Mouse (Mus musculus): ENCODE results near the gene Psd. TPM values are rescaled to one million over a fixed set of nuclear protein-coding genes. Genes with fewer than 3 reads are reported as not detected.

Gene Psd
- 653 and 659 TPM in 2 replicates for polyA plus RNA-seq (2012; rRNA removed)

DNA sequence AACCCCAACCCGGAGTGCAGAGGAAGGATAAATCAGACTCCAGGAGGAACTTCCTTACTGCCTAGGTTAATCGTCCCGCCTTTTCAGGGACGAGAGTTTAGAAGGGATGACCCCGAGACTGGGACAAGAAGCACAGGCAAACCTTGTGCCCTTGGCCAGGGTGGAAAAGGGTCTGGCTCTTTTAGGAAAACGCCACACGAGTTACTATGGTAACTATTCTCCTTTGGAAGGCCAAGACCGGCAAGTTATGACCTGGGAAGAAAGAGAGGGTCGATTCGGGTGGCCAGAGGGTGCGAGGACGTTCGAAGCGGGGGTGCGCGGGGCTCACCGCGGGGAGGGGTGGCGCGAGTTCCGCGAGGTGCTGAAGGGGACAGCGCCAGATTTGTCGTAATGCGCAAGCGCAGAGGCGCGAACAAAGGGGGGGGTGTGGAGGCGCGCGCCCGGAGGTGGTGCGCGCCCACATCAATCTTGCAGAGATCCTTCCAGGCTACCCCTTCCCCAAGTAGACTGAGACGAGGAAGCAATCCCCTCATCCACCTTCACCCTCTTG is at the start of gene Psd:
Gene Psd, minus strand, starts transcription at position 401 of the 550 bp plus-strand sequence.
- peak in 1 of 2 experiments; percentile 75 for DNase-seq (ENCODE audit: extremely low spot score in 1 of 2, low spot score in 1 of 2)

- DNase-seq (ENCODE audit: extremely low spot score in 1 of 2, low spot score in 1 of 2) = no peak
Measured at GRCm38 (mm10) chr19:46375891-46376290, 48.9 kb upstream of the Psd start.

DNA sequence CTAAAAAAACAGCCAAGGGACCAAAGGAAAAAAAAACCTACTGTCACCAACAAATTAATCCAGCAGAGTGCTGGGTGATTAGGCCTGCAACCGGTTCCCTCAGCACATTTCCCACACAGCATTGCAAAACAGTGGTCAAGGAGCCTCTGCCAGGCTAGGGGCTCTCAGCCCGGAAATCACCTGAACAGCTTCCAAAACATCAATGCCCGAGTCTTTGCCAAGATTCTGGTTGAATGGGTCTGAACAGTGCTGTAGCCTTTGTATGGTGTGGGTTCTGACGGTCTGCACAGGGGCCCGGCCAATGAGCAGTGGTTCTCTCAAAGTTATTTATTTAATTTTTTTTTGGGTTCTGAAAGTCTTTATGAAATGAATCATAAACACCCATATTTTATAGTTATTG is 48.5 kb upstream of the Psd start:
- DNase-seq (ENCODE audit: extremely low spot score in 1 of 2, low spot score in 1 of 2) = peak in 1 of 2 experiments; percentile 59

DNA sequence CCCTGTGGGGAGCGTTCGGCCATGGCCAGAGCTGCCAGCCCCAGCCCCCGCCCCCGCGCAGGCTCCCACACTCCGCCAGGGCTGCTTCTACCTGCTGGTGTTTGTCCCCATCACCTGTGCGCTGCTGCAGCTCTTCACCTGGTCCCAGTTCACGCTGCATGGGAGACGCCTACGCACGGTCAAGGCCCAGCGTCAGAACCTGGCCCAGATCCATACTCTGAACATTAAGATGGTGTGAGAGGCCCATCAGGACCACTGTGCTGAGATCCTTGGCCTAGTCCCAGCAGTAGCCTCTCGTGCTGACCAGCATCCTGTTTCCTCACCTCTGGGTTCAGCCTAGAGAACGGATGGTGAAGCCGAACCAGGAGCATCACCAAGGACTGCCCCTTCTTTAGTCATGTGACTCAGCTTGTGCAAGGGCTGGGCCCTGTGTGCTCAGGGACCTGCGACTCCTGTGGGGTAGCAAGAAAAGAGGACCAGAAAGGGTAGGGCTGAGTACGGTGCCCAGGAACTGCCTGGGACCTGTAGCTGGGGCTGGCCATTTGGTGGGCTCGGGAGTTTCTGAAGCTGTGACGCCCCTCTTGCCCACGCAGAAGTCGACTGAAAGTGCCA is 47.6 kb upstream of the Psd start:
- DNase-seq (ENCODE audit: extremely low spot score in 1 of 2, low spot score in 1 of 2) = no peak

- DNase-seq (ENCODE audit: extremely low spot score in 1 of 2, low spot score in 1 of 2) = peak in 1 of 2 experiments; percentile 76
Measured at GRCm38 (mm10) chr19:46369204-46369603, 42.2 kb upstream of the Psd start.

GRCm38 (mm10) chr19:46367798-46368590 is 41.0 kb upstream of the Psd start:
- DNase-seq (ENCODE audit: extremely low spot score in 1 of 2, low spot score in 1 of 2) = peak; percentile 50 to 70

- DNase-seq (ENCODE audit: extremely low spot score in 1 of 2, low spot score in 1 of 2) = no peak
Measured at GRCm38 (mm10) chr19:46363294-46364009, 36.5 kb upstream of the Psd start.

DNA sequence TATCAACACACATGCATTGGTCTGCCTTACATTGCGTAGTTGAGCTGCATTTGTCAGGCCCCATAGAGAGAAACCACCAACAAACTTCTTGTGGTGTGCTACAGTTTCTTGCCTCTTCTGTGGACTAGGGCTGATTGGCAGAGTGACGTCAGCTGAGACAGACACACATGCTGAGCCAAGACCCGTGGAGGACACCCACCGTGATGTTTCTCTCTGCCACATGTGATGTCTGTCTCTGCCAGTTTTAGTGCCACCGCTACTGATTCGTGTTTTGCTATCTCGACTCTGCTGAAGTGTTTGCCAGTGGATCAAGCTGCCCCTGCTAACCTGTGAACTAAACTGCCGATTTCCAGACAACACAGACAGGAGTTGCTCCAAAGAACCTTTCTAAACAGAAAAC is 35.1 kb upstream of the Psd start:
- DNase-seq (ENCODE audit: extremely low spot score in 1 of 2, low spot score in 1 of 2) = no peak

GRCm38 (mm10) chr19:46358381-46358780 is 31.4 kb upstream of the Psd start:
- no peak for DNase-seq (ENCODE audit: extremely low spot score in 1 of 2, low spot score in 1 of 2)

- DNase-seq (ENCODE audit: extremely low spot score in 1 of 2, low spot score in 1 of 2) = no peak
Measured at GRCm38 (mm10) chr19:46357344-46358280, 30.7 kb upstream of the Psd start.

GRCm38 (mm10) chr19:46356701-46357138 is 29.8 kb upstream of the Psd start:
- DNase-seq (ENCODE audit: extremely low spot score in 1 of 2, low spot score in 1 of 2) = peak; percentile 87 to 93

DNA sequence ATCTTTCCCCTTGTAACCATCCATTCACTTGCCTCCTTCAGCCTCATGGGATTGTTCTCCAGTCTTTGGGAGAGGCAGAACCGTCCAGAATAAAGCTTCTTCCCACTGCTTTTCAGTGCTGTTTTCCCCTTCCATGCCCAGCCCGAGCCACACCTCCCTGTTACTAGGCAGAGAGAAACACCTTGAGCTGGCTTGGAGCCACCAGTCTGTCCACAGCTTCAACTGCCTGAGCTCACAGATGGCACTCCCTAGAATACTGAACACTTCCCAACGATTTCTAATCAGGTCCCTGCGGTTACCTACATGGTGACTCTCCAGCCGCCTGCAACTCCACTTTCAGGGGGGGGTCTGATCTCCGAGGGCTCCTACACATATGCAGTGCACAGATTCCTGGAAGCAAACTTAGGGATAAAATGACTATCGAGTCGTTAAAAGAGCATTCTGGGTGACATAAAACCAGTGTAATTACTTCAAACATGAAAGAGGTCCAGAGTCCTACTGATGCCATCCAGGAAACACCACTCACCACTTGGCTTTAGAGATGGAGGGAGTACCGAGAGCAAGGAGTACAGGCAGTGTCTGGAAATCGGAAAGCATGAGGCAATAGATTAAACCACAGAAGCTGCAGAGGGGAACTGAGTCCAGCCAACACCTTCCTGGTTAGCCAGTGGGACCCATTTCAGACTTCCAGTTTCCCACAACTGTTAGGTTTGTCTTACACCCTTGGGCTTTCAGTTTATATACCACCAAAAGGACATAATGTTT is 23.4 kb upstream of the Psd start, which contains the start of gene 2310034G01Rik:
Gene 2310034G01Rik, minus strand, starts transcription at position 135 of the 765 bp plus-strand sequence.
- DNase-seq (ENCODE audit: extremely low spot score in 1 of 2, low spot score in 1 of 2) = no peak

- no peak for DNase-seq (ENCODE audit: extremely low spot score in 1 of 2, low spot score in 1 of 2)
Measured at GRCm38 (mm10) chr19:46349550-46349949, 22.6 kb upstream of the Psd start.

- DNase-seq (ENCODE audit: extremely low spot score in 1 of 2, low spot score in 1 of 2) = peak; percentile 86 to 92
Measured at GRCm38 (mm10) chr19:46348761-46349458, 22.0 kb upstream of the Psd start.

DNA sequence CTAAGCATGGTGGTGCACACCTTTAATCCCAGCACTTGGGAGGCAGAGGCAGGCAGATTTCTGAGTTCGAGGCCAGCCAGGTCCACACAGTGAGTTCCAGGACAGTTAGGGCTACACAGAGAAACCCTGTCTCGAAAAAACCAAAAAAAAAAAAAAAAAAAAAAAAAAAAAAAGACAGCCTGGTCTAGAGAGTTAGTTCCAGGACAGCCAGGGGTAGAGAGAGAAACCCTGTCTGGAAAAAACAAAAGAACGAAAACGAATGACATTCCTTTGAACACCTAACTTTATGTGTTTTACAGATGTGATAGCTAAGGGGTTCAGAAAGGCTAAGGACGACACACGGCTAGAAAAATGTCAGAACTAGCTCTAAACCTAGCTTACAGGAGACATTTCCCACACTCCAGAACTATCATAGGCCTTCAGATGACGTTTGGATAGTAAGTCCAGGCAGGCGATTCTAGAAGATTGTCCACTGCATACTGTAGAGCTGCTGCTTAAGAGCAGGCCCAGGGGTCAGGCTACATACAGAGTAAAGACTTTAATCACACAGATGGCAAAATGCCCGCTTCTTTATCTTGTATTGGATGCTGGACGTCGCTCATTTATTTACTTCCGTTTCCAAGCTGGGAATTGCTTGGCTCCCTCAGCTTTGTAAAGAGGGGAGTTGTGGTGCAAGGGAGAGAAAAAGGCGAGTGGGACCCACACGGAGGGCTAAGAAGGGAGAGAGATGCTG is 21.1 kb upstream of the Psd start:
- DNase-seq (ENCODE audit: extremely low spot score in 1 of 2, low spot score in 1 of 2) = peak in 1 of 2 experiments; percentile 38

DNA sequence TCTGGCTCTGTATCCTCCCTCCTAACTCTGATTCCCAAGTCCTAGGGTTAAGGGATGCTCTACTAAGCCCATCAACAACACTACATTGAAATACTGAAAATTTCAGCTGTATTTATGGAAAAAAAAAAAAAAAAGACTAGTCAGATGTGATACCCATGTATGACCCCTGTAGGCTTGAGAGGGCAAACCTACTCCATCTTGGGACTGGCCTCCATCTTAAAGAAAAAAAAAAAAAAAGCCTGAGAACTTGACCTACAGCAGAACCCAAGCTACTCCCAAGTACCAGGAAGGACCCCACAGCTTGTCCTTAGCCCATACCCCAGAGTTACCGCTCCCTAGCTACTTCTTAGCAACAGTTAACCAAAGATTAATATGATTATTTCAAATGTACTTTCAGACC is 20.2 kb upstream of the Psd start:
- no peak for DNase-seq (ENCODE audit: extremely low spot score in 1 of 2, low spot score in 1 of 2)

DNA sequence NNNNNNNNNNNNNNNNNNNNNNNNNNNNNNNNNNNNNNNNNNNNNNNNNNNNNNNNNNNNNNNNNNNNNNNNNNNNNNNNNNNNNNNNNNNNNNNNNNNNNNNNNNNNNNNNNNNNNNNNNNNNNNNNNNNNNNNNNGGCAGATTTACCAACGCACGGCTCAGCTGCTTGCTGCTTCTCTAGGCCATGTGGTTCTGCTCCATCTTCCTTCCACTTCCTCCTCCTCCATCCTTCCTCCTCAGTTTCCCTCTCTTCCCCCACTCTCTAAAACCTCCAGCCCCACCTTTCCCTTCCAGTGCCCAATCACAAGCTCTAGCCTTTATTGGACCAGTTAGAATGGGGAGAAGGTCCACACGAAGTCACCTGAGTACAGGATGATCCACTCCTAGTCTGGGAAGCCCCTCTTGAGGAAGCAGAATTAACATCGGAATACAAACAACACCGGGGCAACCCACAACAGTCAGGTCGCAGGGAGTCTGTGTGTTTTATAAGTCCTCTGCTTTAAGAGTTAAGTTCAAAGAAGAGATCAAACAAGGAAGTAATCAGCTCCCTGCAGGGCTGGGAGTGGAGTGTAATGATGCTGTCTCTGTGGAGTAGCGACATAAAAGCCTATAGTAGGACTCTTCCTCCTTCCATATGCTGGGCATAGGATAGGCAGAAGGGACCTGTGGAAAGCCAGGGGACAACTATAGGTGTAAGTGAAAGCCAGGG is 17.9 kb upstream of the Psd start:
- no peak for DNase-seq (ENCODE audit: extremely low spot score in 1 of 2, low spot score in 1 of 2)
